Mouse (Mus musculus) embryonic facial prominence, embryonic 14.5 days (tissue): Measurements from ENCODE around the gene Gm17657. TPM values are rescaled to one million over a fixed set of nuclear protein-coding genes. Genes with fewer than 3 reads are reported as not detected.

Source experiments
- ATAC-seq: fragments of 200-750 bp; cut with Nextera tagmentation; 2 replicates; pipeline ENCODE4 v1.8.0; 2017; ENCODE audit warnings: low read depth, moderate number of reproducible peaks, moderate TSS enrichment
- DNase-seq: peaks from one replicate; pipeline ENCODE4 v3.0.0-alpha.2; 2015; ENCODE audit warnings: low spot score
- H3K27ac ChIP-seq: fragments of 300-500 bp; sonication (generic); replicated peaks from 2 replicates; pipeline ENCODE4 v1.5.1; 2014; ENCODE audit warnings: low read depth, mild to moderate bottlenecking, low read length, moderate library complexity
- H3K27me3 ChIP-seq: fragments of 300-500 bp; sonication (generic); replicated peaks from 2 replicates; pipeline ENCODE4 v1.6.1; 2014; ENCODE audit warnings: low read length; ENCODE audit not compliant: control insufficient read depth, insufficient read depth
- H3K36me3 ChIP-seq: fragments of 300-500 bp; sonication (generic); 2 replicates; pipeline ENCODE4 v1.6.1; 2014; ENCODE audit warnings: low read length, mixed read lengths; ENCODE audit not compliant: control insufficient read depth, insufficient read depth
- H3K4me1 ChIP-seq: fragments of 300-500 bp; sonication (generic); 2 replicates; pipeline ENCODE4 v1.6.1; 2014; ENCODE audit warnings: antibody characterized with exemption, low read length; ENCODE audit not compliant: control insufficient read depth, insufficient read depth
- H3K4me2 ChIP-seq: fragments of 300-500 bp; sonication (generic); 2 replicates; pipeline ENCODE4 v1.6.1; 2014; ENCODE audit warnings: low read depth, mild to moderate bottlenecking, low read length, moderate library complexity, mixed read lengths
- H3K4me3 ChIP-seq: fragments of 300-500 bp; sonication (generic); 2 replicates; pipeline ENCODE4 v1.5.1; 2014; ENCODE audit warnings: low read depth, mild to moderate bottlenecking, low read length
- H3K9ac ChIP-seq: fragments of 300-500 bp; sonication (generic); 2 replicates; pipeline ENCODE4 v1.6.1; 2014; ENCODE audit warnings: low read depth, mild to moderate bottlenecking, low read length, moderate library complexity, mixed read lengths
- H3K9me3 ChIP-seq: fragments of 300-500 bp; sonication (generic); 2 replicates; pipeline ENCODE4 v1.6.1; 2016; ENCODE audit warnings: low read length; ENCODE audit not compliant: control insufficient read depth
- WGBS: fragments of 180-500 bp; shearing (Covaris S2); extraction: QIAGEN DNeasy Blood & Tissue Kit; methylation state at CpG from one replicate; pipeline ENCODE4 v1.1.7; 2014; 5-methylcytosine and 5-hydroxymethylcytosine counted together
- polyA plus RNA-seq: library from polyadenylated mRNA; unstranded; fragments of >200 nt; fragmentation: Nextera tagmentation; extraction: Ambion mirVana; gene quantifications from 2 replicates; pipeline ENCODE4 v1.2.1, GENCODE M21; 2014

The Gm17657 gene
- polyA plus RNA-seq, 1 experiment from 2014 or later = not detected

GRCm38 (mm10) chr17:29494732-29495076 lies 54.7 kb downstream of the Gm17657 start:
- WGBS = 60% methylated on average over 7 of the region's 8 CpGs
- Histone ChIP-seq H3K9me3 (no peaks in the 10 kb centered on the region), H3K4me2 (no peak overlapping the region), H3K4me3 (no peak overlapping the region), H3K27me3 (no peaks in the 10 kb centered on the region), H3K9ac (no peak overlapping the region), H3K4me1 (peaks cover 5% of the 10 kb centered on the region; the same call in 1 of the 2 replicates), H3K27ac (no peak overlapping the region), H3K36me3 (peaks cover 15% of the 10 kb centered on the region)
- ATAC-seq (no peak), DNase-seq (no peak)

DNA sequence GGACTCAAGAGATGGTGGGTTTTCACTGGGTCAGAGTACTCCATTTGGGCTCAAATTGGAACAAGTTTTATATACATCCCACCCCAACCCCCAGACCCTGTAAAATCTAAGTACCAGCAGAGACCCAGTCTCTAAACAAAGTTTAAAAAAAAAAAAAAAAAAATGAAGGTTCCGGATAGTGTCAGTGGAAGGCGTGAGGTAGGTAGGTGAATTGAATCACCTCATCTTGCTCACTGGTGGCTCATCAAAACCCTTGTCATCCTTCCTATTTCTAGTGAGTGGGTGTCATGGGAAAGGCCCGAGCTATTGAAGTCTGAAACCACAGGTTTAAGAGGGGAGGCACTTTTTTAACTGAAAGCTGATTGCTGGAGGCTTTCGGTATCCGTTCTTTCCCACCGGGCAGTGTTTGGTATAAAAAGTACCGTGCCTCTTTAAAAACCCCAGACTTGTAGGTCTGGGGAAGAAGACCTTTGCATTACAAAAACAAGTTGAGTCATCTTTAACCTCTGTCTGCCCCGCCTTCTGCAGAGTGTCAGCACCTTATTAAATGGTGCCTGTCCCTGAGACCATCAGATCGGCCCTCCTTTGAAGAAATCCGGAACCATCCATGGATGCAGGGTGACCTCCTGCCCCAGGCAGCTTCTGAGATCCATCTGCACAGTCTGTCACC lies 55.2 kb downstream of the Gm17657 start:
- no peak overlapping the region for H3K4me2 ChIP-seq
- H3K9me3 ChIP-seq = no peaks in the 10 kb centered on the region
- peaks cover 8% of the 10 kb centered on the region for H3K4me1 ChIP-seq
- no peak overlapping the region for H3K9ac ChIP-seq
- no peak overlapping the region for H3K27ac ChIP-seq
- 74% methylated on average over 10 of the region's 10 CpGs for WGBS
- DNase-seq (no peak), ATAC-seq (no peak)
- H3K27me3 ChIP-seq = no peaks in the 10 kb centered on the region
- peaks cover 15% of the 10 kb centered on the region for H3K36me3 ChIP-seq
- no peak overlapping the region for H3K4me3 ChIP-seq

DNA sequence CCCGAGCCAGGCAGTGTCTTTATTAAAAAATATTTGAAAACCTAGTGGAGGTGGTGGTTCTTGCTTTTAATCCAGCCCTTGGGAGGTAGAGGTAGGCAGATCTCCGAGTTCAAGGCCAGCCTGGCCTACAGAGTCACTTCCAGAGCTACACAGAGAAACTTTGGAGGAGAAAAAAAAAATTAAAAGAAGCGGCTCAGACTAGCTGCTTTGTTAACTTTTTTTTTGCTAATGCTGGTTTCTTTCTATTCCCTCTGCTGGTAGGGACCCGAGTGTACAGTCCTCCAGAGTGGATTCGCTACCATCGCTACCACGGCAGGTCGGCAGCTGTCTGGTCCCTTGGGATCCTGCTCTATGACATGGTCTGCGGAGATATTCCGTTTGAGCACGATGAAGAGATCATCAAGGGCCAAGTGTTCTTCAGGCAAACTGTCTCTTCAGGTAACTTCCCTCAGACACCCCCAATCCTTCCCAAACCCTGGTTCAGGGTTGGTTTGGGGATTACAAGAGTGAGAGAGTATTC lies 55.9 kb downstream of the Gm17657 start:
- Histone ChIP-seq H3K4me1 (peaks cover 11% of the 10 kb centered on the region), H3K9me3 (no peaks in the 10 kb centered on the region), H3K4me3 (peak overlapping the region; percentile 96; the same call in 1 of the 2 replicates), H3K4me2 (peak overlapping the region; percentile 92), H3K27ac (peak overlapping the region; percentile 13; the same call in 1 of the 2 replicates), H3K36me3 (peaks cover 15% of the 10 kb centered on the region), H3K27me3 (no peaks in the 10 kb centered on the region), H3K9ac (peak overlapping the region; percentile 93; the same call in 1 of the 2 replicates)
- WGBS = 70% methylated on average over 11 of the region's 11 CpGs
- no peak for DNase-seq
- ATAC-seq = no peak

DNA sequence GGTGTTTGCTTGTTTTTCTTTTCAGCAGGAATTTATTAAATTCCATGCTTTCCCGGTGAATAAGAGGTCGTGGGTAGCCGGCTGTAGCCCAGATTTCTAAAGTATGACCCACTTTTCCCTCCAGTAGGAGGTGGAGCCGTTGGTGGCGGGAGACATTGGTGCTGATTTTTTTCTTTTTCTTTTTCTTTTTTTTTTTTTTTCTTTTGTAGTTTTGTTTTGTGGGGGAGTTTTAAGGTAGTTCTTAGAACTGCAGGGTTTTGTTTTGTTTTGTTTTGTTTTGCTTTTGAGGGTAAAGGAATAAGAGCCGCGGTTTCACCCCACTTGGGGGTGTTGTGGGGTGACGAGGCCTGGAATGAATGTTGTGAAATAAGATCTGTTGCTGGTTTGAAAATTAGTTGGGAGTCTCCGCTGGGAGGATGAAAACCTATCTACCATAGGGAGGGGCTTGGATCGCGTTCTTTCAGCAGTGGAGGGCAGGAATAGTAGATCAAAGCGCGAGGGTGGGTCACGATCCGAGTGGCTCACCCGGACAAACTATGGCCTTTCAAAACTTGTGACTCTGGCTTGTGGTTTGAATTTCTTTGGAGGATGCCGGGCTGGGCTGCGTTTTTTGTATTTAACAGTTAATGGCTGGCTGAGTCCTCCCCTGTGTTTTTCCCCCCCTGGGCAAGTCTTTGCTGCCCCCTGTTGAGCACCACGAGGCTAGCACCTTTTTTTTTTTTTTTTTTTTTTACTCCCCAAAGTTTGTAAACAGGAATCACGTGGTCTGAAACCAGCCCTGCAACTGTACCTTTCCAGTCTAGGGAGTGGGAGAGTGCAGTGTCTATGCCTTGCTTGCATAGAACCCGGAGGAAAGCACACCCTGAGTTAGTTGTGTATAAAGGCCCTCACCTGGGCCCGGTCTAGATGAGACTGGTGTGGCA lies 56.9 kb downstream of the Gm17657 start:
- Histone ChIP-seq H3K4me1 (peaks cover 11% of the 10 kb centered on the region), H3K4me2 (peak overlapping the region; percentile 92), H3K4me3 (peak overlapping the region; percentile 96), H3K9me3 (no peaks in the 10 kb centered on the region), H3K36me3 (peaks cover 15% of the 10 kb centered on the region), H3K9ac (peak overlapping the region; percentile 93), H3K27ac (peak overlapping the region; percentile 91), H3K27me3 (no peaks in the 10 kb centered on the region)
- 1% methylated on average over 22 of the region's 22 CpGs for WGBS
- DNase-seq (peak; percentile 86), ATAC-seq (no peak; the same call in 1 of the 2 replicates)

DNA sequence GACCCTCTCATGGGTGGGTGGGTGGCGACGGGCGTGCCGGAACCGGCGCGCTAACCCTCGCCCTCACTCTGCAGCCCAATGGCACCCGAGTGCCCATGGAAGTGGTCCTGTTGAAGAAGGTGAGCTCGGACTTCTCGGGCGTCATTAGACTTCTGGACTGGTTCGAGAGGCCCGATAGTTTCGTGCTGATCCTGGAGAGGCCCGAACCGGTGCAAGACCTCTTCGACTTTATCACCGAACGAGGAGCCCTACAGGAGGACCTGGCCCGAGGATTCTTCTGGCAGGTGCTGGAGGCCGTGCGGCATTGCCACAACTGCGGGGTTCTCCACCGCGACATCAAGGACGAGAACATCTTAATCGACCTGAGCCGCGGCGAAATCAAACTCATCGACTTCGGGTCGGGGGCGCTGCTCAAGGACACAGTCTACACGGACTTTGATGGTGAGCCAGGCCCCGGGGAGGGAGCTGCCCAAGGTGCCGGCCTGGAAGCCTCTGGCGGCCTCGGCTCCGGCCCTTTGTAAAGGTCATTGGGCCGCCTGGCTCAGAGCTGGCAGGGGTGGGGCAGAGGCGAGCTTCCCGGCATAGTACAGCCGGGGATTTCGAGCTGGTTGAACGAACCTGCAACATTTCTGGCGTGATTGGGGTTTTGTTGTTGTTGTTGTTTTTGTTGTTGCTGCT lies 57.7 kb downstream of the Gm17657 start:
- ATAC-seq = no peak
- no peaks in the 10 kb centered on the region for H3K27me3 ChIP-seq

DNA sequence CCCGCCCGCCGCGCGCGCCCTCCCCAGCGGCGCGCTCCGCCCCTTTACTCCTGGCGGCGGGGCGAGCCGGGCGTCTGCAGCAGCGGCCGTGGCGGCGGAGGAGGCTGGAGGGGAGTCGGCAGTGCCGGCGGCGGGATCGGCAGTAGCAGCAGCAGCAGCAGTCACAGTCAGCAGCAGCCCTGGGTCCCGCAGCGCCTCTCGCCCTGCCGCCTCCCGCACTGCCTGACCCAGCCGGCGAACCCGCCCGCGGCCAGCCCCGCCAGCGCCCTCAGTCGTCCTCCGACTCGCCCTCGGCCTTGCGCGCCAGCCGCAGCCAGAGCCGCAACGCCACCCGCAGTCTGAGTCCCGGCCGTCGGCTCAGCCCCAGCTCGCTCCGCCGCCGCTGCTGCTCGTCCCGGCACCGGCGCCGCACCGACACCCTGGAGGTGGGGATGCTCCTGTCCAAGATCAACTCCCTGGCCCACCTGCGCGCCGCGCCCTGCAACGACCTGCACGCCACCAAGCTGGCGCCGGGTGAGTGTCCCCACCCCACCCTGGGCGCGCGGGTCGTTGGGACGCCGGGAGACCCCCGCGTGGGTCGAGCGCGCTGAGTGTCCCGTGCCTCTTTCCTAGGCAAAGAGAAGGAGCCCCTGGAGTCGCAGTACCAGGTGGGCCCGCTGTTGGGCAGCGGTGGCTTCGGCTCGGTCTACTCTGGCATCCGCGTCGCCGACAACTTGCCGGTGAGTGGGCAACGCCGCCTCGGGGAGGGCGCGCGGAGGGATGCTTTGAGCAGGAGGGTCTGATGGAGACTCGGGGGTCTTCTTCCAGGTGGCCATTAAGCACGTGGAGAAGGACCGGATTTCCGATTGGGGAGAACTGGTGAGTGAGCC lies 58.5 kb downstream of the Gm17657 start, which contains the start of gene Pim1:
Gene Pim1, plus strand, starts transcription at position 41 of the 869 bp plus-strand sequence.
- peak; percentile 53 for DNase-seq
- ATAC-seq = peak; percentile 41
- no peaks in the 10 kb centered on the region for H3K27me3 ChIP-seq
- H3K36me3 ChIP-seq = peaks cover 15% of the 10 kb centered on the region
- WGBS = 0% methylated on average over 29 of the region's 99 CpGs
- H3K9me3 ChIP-seq = no peaks in the 10 kb centered on the region
- H3K9ac ChIP-seq = peak within 1 kb of the TSS; percentile 93
- H3K4me2 ChIP-seq = peak within 1 kb of the TSS; percentile 97
- H3K4me1 ChIP-seq = peaks cover 11% of the 10 kb centered on the region
- peak within 1 kb of the TSS; percentile 96 for H3K4me3 ChIP-seq
- H3K27ac ChIP-seq = peak within 1 kb of the TSS; percentile 96

More for the DNA sequence above, 57.7 kb downstream of the Gm17657 start:
- WGBS = 0% methylated on average over 40 of the region's 48 CpGs
- H3K4me3 ChIP-seq = peak overlapping the region; percentile 96
- peak overlapping the region; percentile 92 for H3K4me2 ChIP-seq
- peaks cover 11% of the 10 kb centered on the region for H3K4me1 ChIP-seq
- peak; percentile 44 for DNase-seq
- H3K36me3 ChIP-seq = peaks cover 15% of the 10 kb centered on the region
- no peaks in the 10 kb centered on the region for H3K9me3 ChIP-seq
- peak overlapping the region; percentile 93 for H3K9ac ChIP-seq
- H3K27ac ChIP-seq = peak overlapping the region; percentile 91

- Histone ChIP-seq H3K27me3 (no peaks in the 10 kb centered on the region), H3K9ac (peak overlapping the region; percentile 93)
- under 1% methylated on average over 44 of the region's 68 CpGs for WGBS
These were observed 59.3 kb downstream of the Gm17657 start for GRCm38 (mm10) chr17:29489971-29490712.

More at GRCm38 (mm10) chr17:29489971-29490712, 59.3 kb downstream of the Gm17657 start:
- peak overlapping the region; percentile 97 for H3K4me2 ChIP-seq
- peaks cover 11% of the 10 kb centered on the region for H3K4me1 ChIP-seq
- peak overlapping the region; percentile 96 for H3K4me3 ChIP-seq
- H3K27ac ChIP-seq = peak overlapping the region; percentile 96
- H3K36me3 ChIP-seq = peaks cover 15% of the 10 kb centered on the region
- ATAC-seq (peak; percentile 91), DNase-seq (peak; percentile 100)
- no peaks in the 10 kb centered on the region for H3K9me3 ChIP-seq
